Mouse (Mus musculus) G1E (cell line): ENCODE measurements around the gene Edem2.

Source experiments
- CTCF ChIP-seq: IDR thresholded peaks from 2 replicates; pipeline ENCODE4 v1.5.1; 2012; ENCODE audit warnings: low read depth, low read length, inconsistent platforms, mixed read lengths
- GATA1 ChIP-seq: IDR thresholded peaks from 2 replicates; pipeline ENCODE4 v1.6.1; 2012; ENCODE audit warnings: borderline replicate concordance, low read length, inconsistent platforms, mixed read lengths

GRCm38 (mm10) chr2:155778004-155778403 lies 48.7 kb upstream of the Edem2 start:
- TF ChIP-seq CTCF (no peak), GATA1 (no peak)
